Comparison of ENCODE assay signal across 17 mouse cellular contexts in the genomic region with DNA sequence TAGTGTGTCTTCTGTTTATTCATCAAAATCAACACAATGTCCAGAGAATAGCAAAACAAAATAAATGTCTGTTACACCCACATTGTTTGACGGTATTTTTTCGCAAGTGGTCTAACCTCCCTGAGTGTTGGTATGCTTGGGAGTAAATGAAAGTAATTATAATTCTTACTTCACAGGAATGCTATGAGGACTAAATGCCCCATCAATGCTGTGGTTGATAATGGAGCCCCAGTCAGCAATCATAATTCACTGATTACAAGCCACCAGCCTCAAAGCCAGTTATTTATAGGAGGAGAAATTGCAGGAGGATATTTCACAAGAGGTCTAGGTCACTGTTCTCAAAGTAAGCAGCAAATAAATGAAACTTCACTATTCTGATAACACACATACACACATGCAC.
DNase-seq lines count a peak whose midpoint lies in the region; ATAC-seq and TF ChIP-seq lines count a peak whose summit lies in the region.
"Had no signal": no experiment of that assay in that cellular context is flagged by ENCODE, and none has a peak within 500 bp of the region (broad histone marks: within the 10 kb centered on the region; RNA-seq: fewer than 3 reads in every experiment).

No protein-coding gene starts in this region.

- no peak for TF ChIP-seq POLR2A in heart, adult 2 months (IDR thresholded peaks at IDR 0.05; ENCODE audit: insufficient read depth, low read depth, low read length)

- TF ChIP-seq EP300 in heart, adult 2 months (IDR thresholded peaks at IDR 0.05; ENCODE audit: insufficient read depth, low read depth, low read length) = no peak

- H3K36me3 ChIP-seq in heart, adult 2 months (ENCODE audit: control insufficient read depth, insufficient read depth, low read length) = no peaks in the 10 kb centered on the region
- no peaks in the 10 kb centered on the region for H3K36me3 ChIP-seq in heart, embryonic 15.5 days
- H3K36me3 ChIP-seq in heart, embryonic 10.5 days = no peaks in the 10 kb centered on the region
- H3K36me3 ChIP-seq: embryonic facial prominence, embryonic 10.5 days; hindbrain, embryonic 15.5 days had no signal

- DNase-seq in heart, adult 2 months = no peak
- no peak for DNase-seq in heart, adult 8-10 months (ENCODE audit: low spot score)
- no peak for DNase-seq in heart, embryonic 10.5 days (ENCODE audit: low spot score)
- DNase-seq in lung, postnatal 36 days = peak; percentile 7
- no peak for DNase-seq in lung, postnatal 10 days
- DNase-seq: adrenal gland, postnatal 14 days; cerebellum, adult 2 months; cerebellum, postnatal 10 days; forebrain, postnatal 0 days; gastrocnemius, postnatal 14 days; kidney, adult 2 months had no signal

- H3K27ac ChIP-seq in heart, adult 2 months = peak overlapping the region; percentile 49
- H3K27ac ChIP-seq in heart, embryonic 15.5 days = peak overlapping the region; percentile 74
- no peak overlapping the region for H3K27ac ChIP-seq in heart, embryonic 10.5 days
- H3K27ac ChIP-seq: embryonic facial prominence, embryonic 10.5 days; forebrain, embryonic 13.5 days; hindbrain, embryonic 15.5 days had no signal

- WGBS in heart, adult 2 months = 66% methylated on average over 2 of the region's 2 CpGs
- 42% methylated on average over 2 of the region's 2 CpGs for WGBS in heart, embryonic 15.5 days
- 71% methylated on average over 2 of the region's 2 CpGs for WGBS in heart, embryonic 10.5 days

- no peaks in the 10 kb centered on the region for H3K27me3 ChIP-seq in heart, adult 2 months (ENCODE audit: control insufficient read depth, insufficient read depth, low read length)
- H3K27me3 ChIP-seq in heart, embryonic 15.5 days = no peaks in the 10 kb centered on the region
- H3K27me3 ChIP-seq in heart, embryonic 10.5 days (ENCODE audit: insufficient read depth, poor library complexity, severe bottlenecking) = no peaks in the 10 kb centered on the region
- H3K27me3 ChIP-seq: CH12.LX; forebrain, embryonic 13.5 days; hindbrain, embryonic 15.5 days had no signal

- H3K4me1 ChIP-seq in heart, adult 2 months (ENCODE audit: control insufficient read depth, insufficient read depth, low read length) = no peaks in the 10 kb centered on the region
- no peaks in the 10 kb centered on the region; the same call in 1 of the 2 replicates for H3K4me1 ChIP-seq in heart, embryonic 15.5 days (replicated peaks)
- H3K4me1 ChIP-seq in heart, embryonic 10.5 days = no peaks in the 10 kb centered on the region
- H3K4me1 ChIP-seq: embryonic facial prominence, embryonic 10.5 days; forebrain, embryonic 13.5 days; hindbrain, embryonic 15.5 days had no signal

- no peaks in the 10 kb centered on the region for H3K9me3 ChIP-seq in heart, embryonic 15.5 days (replicated peaks)
- no peaks in the 10 kb centered on the region for H3K9me3 ChIP-seq in heart, embryonic 10.5 days
- H3K9me3 ChIP-seq: embryonic facial prominence, embryonic 10.5 days; forebrain, embryonic 13.5 days; hindbrain, embryonic 15.5 days had no signal

- intact Hi-C loops in heart, adult 2 months (cut with DNase I) = no loop called here

- ATAC-seq in heart, embryonic 15.5 days (replicated peaks; ENCODE audit: insufficient number of reproducible peaks, insufficient read depth, low FRiP score, low read depth) = peak; percentile 66; the same call in 1 of the 2 replicates
- ATAC-seq: forebrain, embryonic 13.5 days; forebrain, postnatal 0 days; intestine, embryonic 16.5 days had no signal

- no peak overlapping the region for H3K4me3 ChIP-seq in heart, adult 2 months
- H3K4me3 ChIP-seq in heart, embryonic 15.5 days = no peak overlapping the region
- H3K4me3 ChIP-seq in heart, embryonic 10.5 days = no peak overlapping the region
- H3K4me3 ChIP-seq: embryonic facial prominence, embryonic 10.5 days; forebrain, embryonic 13.5 days; hindbrain, embryonic 15.5 days had no signal

- no peaks in the 10 kb centered on the region for H3K79me2 ChIP-seq in heart, adult 2 months (replicated peaks; ENCODE audit: control insufficient read depth, insufficient read depth, low read length)

- no peak overlapping the region for H3K4me2 ChIP-seq in heart, embryonic 15.5 days
- H3K4me2 ChIP-seq: forebrain, embryonic 13.5 days; hindbrain, embryonic 15.5 days had no signal

- no peak for TF ChIP-seq CTCF in heart, adult 2 months (IDR thresholded peaks at IDR 0.05)

- H3K9ac ChIP-seq in heart, adult 2 months (ENCODE audit: low read depth, low read length) = no peak overlapping the region
- no peak overlapping the region for H3K9ac ChIP-seq in heart, embryonic 15.5 days
- H3K9ac ChIP-seq: forebrain, embryonic 13.5 days; forebrain, postnatal 0 days; hindbrain, embryonic 15.5 days had no signal
